In genomic region chr13:12439586-12439985, GRCm38 (mm10) we compare ENCODE assay signal across 32 mouse cellular contexts.
"Had no signal": no experiment of that assay in that cellular context is flagged by ENCODE, and none has a peak within 500 bp of the region (broad histone marks: within the 10 kb centered on the region; RNA-seq: fewer than 3 reads in every experiment).

No protein-coding gene starts in this region.

- ATAC-seq: hindbrain, embryonic 16.5 days; hindbrain, postnatal 0 days; inflammation-experienced regulatory T-cells, adult 6 months; intestine, embryonic 15.5 days; intestine, embryonic 16.5 days; intestine, postnatal 0 days had no signal

- DNase-seq: heart, postnatal 10 days; heart, postnatal 14 days; heart, postnatal 36 days; heart, postnatal 4 days; kidney, adult 11 months; kidney, adult 18-20 months; kidney, adult 2 months; kidney, adult 8-10 months; kidney, adult 9 months; kidney, postnatal 10 days; kidney, postnatal 14 days; kidney, postnatal 25 days; kidney, postnatal 36 days; kidney, postnatal 4 days had no signal

- H3K4me3 ChIP-seq: heart, embryonic 10.5 days; heart, embryonic 12.5 days; heart, embryonic 13.5 days; heart, embryonic 15.5 days; hindbrain, embryonic 10.5 days; hindbrain, embryonic 12.5 days; hindbrain, embryonic 13.5 days; hindbrain, embryonic 15.5 days; intestine, embryonic 15.5 days; kidney, embryonic 15.5 days; left cerebral cortex, adult 2 months had no signal

- H3K27ac ChIP-seq: heart, embryonic 10.5 days; heart, embryonic 13.5 days; heart, embryonic 15.5 days; hindbrain, embryonic 10.5 days; hindbrain, embryonic 12.5 days; hindbrain, embryonic 13.5 days; hindbrain, embryonic 14.5 days; hindbrain, embryonic 15.5 days; hindbrain, postnatal 0 days; intestine, embryonic 15.5 days; kidney, embryonic 15.5 days; kidney, postnatal 0 days; left cerebral cortex, adult 2 months had no signal
